Mouse (Mus musculus): ENCODE measurements around the gene Arrdc4.

DNA sequence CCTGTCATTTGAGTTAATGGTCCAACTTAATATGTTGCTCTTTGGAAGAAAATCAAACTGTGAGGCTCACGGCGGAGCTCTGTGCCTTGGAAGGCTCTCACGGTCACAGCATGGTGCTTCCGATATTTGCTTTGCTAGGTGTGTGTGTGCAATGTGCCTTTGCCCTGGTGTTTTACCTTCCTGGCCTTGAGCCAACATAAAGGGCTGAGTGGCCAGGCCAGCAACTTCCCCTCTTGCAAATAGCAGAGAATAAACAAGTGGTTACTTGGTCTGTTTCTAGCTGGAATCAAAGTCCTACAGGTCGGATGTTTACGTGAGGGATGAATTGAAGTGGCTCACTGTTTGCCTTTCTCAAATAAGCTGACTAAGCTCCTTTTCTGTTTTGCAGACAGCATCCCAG is 52.1 kb downstream of the Arrdc4 start:
- TF ChIP-seq HCFC1 (IDR thresholded peaks at IDR 0.05; ENCODE audit: borderline replicate concordance, insufficient read depth, low read length) = no peak
- TF ChIP-seq ZC3H11A (IDR thresholded peaks at IDR 0.05; ENCODE audit: borderline replicate concordance, low read depth, low read length) = no peak

All from ES-E14 (cell line).